Mouse (Mus musculus): ENCODE results near the gene Pgm3.

Gene Pgm3

GRCm38 (mm10) chr9:86507437-86507836, 64.2 kb downstream of the Pgm3 start:
- Histone ChIP-seq H3K4me3 (replicated peaks; ENCODE audit: low read length) (no peak overlapping the region), H3K4me1 (replicated peaks; ENCODE audit: low read depth, low read length) (no peaks in the 10 kb centered on the region), H3K36me3 (ENCODE audit: insufficient read depth, low read length) (peaks cover under 1% of the 10 kb centered on the region), H3K27me3 (ENCODE audit: insufficient read depth, low read length) (no peaks in the 10 kb centered on the region), H3K9me3 (ENCODE audit: low read length) (no peaks in the 10 kb centered on the region)
- TF ChIP-seq CTCF (conservative IDR thresholded peaks at IDR 0.05; ENCODE audit: low read length) (no peak), NANOG (IDR thresholded peaks at IDR 0.05; ENCODE audit: borderline replicate concordance, low read length) (no peak), POU5F1 (IDR thresholded peaks at IDR 0.05; ENCODE audit: borderline replicate concordance, low read length) (no peak)

Data from E14TG2a.4 (cell line).